Mouse (Mus musculus) limb, embryonic 10.5 days (tissue): ENCODE data around the gene Fam117a. TPM values are rescaled to one million over a fixed set of nuclear protein-coding genes. Genes with fewer than 3 reads are reported as not detected.

Experiments
- DNase-seq: peaks from one replicate; pipeline ENCODE4 v3.0.0-alpha.2; 2017; ENCODE audit warnings: low spot score
- H3K27ac ChIP-seq: fragments of 300-500 bp; sonication (generic); 2 replicates; pipeline ENCODE4 v1.5.1; 2016; ENCODE audit warnings: mild to moderate bottlenecking
- H3K27me3 ChIP-seq: fragments of 300-500 bp; sonication (generic); 2 replicates; pipeline ENCODE4 v1.6.1; 2016; ENCODE audit warnings: low read depth, mild to moderate bottlenecking; ENCODE audit not compliant: poor library complexity, severe bottlenecking
- H3K36me3 ChIP-seq: fragments of 300-500 bp; sonication (generic); 2 replicates; pipeline ENCODE4 v1.6.1; 2016; ENCODE audit warnings: mild to moderate bottlenecking, moderate library complexity
- H3K4me1 ChIP-seq: fragments of 300-500 bp; sonication (generic); 2 replicates; pipeline ENCODE4 v1.6.1; 2016
- H3K4me3 ChIP-seq: fragments of 300-500 bp; sonication (generic); 2 replicates; pipeline ENCODE4 v1.5.1; 2016; ENCODE audit warnings: mild to moderate bottlenecking, moderate library complexity
- H3K9me3 ChIP-seq: fragments of 300-500 bp; sonication (generic); replicated peaks from 2 replicates; pipeline ENCODE4 v1.6.1; 2016; ENCODE audit warnings: mild to moderate bottlenecking
- WGBS: fragments of 180-500 bp; shearing (Covaris S2); methylation state at CpG from one replicate; pipeline ENCODE4 v1.1.7; 2016; 5-methylcytosine and 5-hydroxymethylcytosine counted together
- polyA plus RNA-seq: library from polyadenylated mRNA; unstranded; fragments of >200 nt; fragmentation: Nextera tagmentation; extraction: Ambion mirVana; gene quantifications from 2 replicates; pipeline ENCODE4 v1.2.1, GENCODE M21; 2016

The Fam117a gene
- 12.8 and 15.0 TPM in 2 replicates for polyA plus RNA-seq

GRCm38 (mm10) chr11:95336568-95337128 lies at the start of gene Fam117a:
Gene Fam117a, plus strand, starts transcription at chr11:95337018.
- under 1% methylated on average over 27 of the region's 27 CpGs for WGBS
- DNase-seq = peak; percentile 73
- Histone ChIP-seq H3K9me3 (no peaks in the 10 kb centered on the region), H3K4me3 (peak within 1 kb of the TSS; percentile 96), H3K4me1 (peaks cover 41% of the 10 kb centered on the region), H3K27me3 (no peaks in the 10 kb centered on the region), H3K27ac (peak within 1 kb of the TSS; percentile 94), H3K36me3 (no peaks in the 10 kb centered on the region)

- Histone ChIP-seq H3K36me3 (peaks cover 94% of the 10 kb centered on the region), H3K4me3 (no peak overlapping the region), H3K9me3 (no peaks in the 10 kb centered on the region), H3K27me3 (no peaks in the 10 kb centered on the region), H3K27ac (no peak overlapping the region), H3K4me1 (no peaks in the 10 kb centered on the region)
- DNase-seq = no peak
- 89% methylated on average over 4 of the region's 4 CpGs for WGBS
Observed at GRCm38 (mm10) chr11:95291998-95292397, 44.8 kb upstream of the Fam117a start.

GRCm38 (mm10) chr11:95293017-95293624 lies 43.7 kb upstream of the Fam117a start:
- H3K27me3 ChIP-seq = no peaks in the 10 kb centered on the region
- H3K9me3 ChIP-seq = no peaks in the 10 kb centered on the region
- no peak overlapping the region for H3K4me3 ChIP-seq
- WGBS = 90% methylated on average over 8 of the region's 8 CpGs
- H3K27ac ChIP-seq = no peak overlapping the region
- DNase-seq = no peak
- peaks cover 94% of the 10 kb centered on the region for H3K36me3 ChIP-seq
- H3K4me1 ChIP-seq = no peaks in the 10 kb centered on the region

- peaks cover 94% of the 10 kb centered on the region for H3K36me3 ChIP-seq
- H3K9me3 ChIP-seq = no peaks in the 10 kb centered on the region
- H3K27me3 ChIP-seq = no peaks in the 10 kb centered on the region
- H3K4me3 ChIP-seq = no peak overlapping the region
- WGBS = 95% methylated on average over 13 of the region's 13 CpGs
- no peaks in the 10 kb centered on the region for H3K4me1 ChIP-seq
- DNase-seq = no peak
- H3K27ac ChIP-seq = no peak overlapping the region
Observed at GRCm38 (mm10) chr11:95295736-95296135, 41.1 kb upstream of the Fam117a start.

DNA sequence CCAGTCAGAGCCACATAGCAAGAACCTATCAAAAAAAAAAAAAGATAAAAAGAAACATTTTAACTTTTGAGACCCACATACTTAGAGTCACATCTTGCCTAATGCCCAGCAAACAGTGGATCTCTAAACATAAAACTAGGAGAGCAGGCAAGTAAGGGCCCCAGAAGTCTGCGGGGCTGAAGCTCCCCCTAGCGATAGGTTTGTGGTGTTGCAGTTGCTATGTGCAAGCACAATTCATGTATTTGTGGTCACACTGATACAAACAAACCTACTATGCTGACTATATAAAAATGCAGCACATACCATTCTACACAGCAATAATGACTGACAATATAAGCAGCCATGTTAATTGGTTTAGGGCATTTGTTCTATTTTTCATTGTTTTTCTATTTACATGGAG lies 38.7 kb upstream of the Fam117a start:
- H3K9me3 ChIP-seq = no peaks in the 10 kb centered on the region
- H3K4me1 ChIP-seq = no peaks in the 10 kb centered on the region
- no peak for DNase-seq
- H3K27me3 ChIP-seq = no peaks in the 10 kb centered on the region
- no peak overlapping the region for H3K4me3 ChIP-seq
- 26% methylated on average over 2 of the region's 2 CpGs for WGBS
- H3K27ac ChIP-seq = no peak overlapping the region
- H3K36me3 ChIP-seq = peaks cover 94% of the 10 kb centered on the region

GRCm38 (mm10) chr11:95299886-95300285 lies 36.9 kb upstream of the Fam117a start:
- H3K4me3 ChIP-seq = no peak overlapping the region
- DNase-seq = no peak
- H3K27me3 ChIP-seq = no peaks in the 10 kb centered on the region
- H3K36me3 ChIP-seq = peaks cover 94% of the 10 kb centered on the region
- H3K9me3 ChIP-seq = no peaks in the 10 kb centered on the region
- 94% methylated on average over 12 of the region's 12 CpGs for whole genome bisulfite sequencing
- H3K27ac ChIP-seq = no peak overlapping the region
- H3K4me1 ChIP-seq = no peaks in the 10 kb centered on the region

DNA sequence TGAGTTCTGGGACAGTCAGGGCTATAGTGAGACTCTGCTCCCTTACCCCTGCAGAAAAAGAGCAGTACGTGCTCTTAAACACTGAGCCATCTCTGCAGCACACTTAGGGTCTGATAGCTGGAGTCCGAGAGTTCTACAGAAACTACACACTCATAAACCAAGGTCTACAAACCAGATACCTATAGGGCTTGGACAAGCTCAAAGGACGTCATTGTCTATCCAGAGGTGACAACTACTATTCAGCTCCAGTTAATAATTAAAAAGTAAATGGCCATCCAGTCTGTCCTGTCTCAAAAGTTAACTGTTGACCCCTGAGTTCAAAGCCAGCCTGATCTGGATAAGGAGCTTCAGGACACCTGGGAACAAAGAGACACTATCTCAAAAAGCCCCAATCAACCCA lies 35.0 kb upstream of the Fam117a start:
- 95% methylated on average over 3 of the region's 3 CpGs for WGBS
- H3K9me3 ChIP-seq = no peaks in the 10 kb centered on the region
- no peak for DNase-seq
- H3K4me3 ChIP-seq = no peak overlapping the region
- H3K4me1 ChIP-seq = no peaks in the 10 kb centered on the region
- H3K27me3 ChIP-seq = no peaks in the 10 kb centered on the region
- H3K27ac ChIP-seq = no peak overlapping the region
- H3K36me3 ChIP-seq = peaks cover 98% of the 10 kb centered on the region

GRCm38 (mm10) chr11:95305600-95305999 lies 31.2 kb upstream of the Fam117a start:
- no peaks in the 10 kb centered on the region for H3K27me3 ChIP-seq
- H3K4me3 ChIP-seq = no peak overlapping the region
- H3K36me3 ChIP-seq = peaks cover 67% of the 10 kb centered on the region
- H3K27ac ChIP-seq = no peak overlapping the region
- no peaks in the 10 kb centered on the region for H3K9me3 ChIP-seq
- no peak for DNase-seq
- WGBS = 89% methylated on average over 7 of the region's 7 CpGs
- peaks cover 7% of the 10 kb centered on the region for H3K4me1 ChIP-seq

GRCm38 (mm10) chr11:95307526-95307925 lies 29.3 kb upstream of the Fam117a start:
- Histone ChIP-seq H3K36me3 (peaks cover 48% of the 10 kb centered on the region), H3K4me3 (no peak overlapping the region), H3K27me3 (no peaks in the 10 kb centered on the region), H3K27ac (no peak overlapping the region), H3K9me3 (no peaks in the 10 kb centered on the region), H3K4me1 (peaks cover 16% of the 10 kb centered on the region)
- WGBS = 90% methylated on average over 8 of the region's 8 CpGs
- no peak for DNase-seq

- Histone ChIP-seq H3K27ac (peak overlapping the region; percentile 98), H3K27me3 (no peaks in the 10 kb centered on the region), H3K36me3 (peaks cover 27% of the 10 kb centered on the region), H3K4me3 (peak overlapping the region; percentile 90), H3K9me3 (no peaks in the 10 kb centered on the region), H3K4me1 (peaks cover 16% of the 10 kb centered on the region)
- WGBS = under 1% methylated on average over 37 of the region's 37 CpGs
- peak; percentile 94 for DNase-seq
Observed at GRCm38 (mm10) chr11:95309510-95310006, 27.3 kb upstream of the Fam117a start.

DNA sequence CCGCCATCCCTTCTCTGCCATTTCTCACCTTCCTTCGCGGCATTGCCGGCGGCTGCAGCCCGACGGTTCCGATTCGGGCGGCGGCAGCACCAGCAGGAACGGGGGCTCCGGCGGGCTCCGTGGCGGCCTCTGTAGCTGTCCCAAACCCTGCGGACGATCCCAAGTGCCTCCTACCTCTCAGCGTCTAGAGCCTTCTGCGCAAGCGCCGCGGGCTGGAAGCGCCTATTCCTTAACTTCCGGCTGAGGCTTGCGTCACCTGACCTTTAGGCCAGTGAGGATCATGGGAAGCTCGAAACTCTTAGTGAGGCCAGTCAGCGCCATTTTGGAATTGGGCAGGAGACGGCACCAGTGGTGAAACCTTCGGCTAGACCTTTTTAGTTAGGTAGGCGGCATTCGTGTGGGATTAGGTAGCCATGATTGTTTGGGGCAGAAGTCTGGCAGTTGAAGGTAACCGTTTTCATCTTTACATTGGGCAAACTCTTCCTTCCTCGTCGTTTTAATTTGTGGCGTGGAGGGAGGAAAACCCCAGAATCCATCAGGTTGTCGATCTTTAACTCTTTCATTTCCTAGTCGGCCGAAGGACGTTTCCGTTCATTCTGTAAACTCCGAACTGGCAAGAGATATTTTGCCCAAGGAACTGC lies 26.7 kb upstream of the Fam117a start, which contains the start of gene Kat7:
Gene Kat7 (minus strand): TSS at position 240 of the 641 bp plus-strand sequence.
- Histone ChIP-seq H3K9me3 (no peaks in the 10 kb centered on the region), H3K4me3 (peak within 1 kb of the TSS; percentile 90), H3K27ac (peak within 1 kb of the TSS; percentile 98), H3K4me1 (peaks cover 16% of the 10 kb centered on the region), H3K27me3 (no peaks in the 10 kb centered on the region), H3K36me3 (peaks cover 22% of the 10 kb centered on the region)
- DNase-seq = peak; percentile 94
- under 1% methylated on average over 42 of the region's 42 CpGs for WGBS

GRCm38 (mm10) chr11:95310648-95311424 lies 26.0 kb upstream of the Fam117a start:
- Histone ChIP-seq H3K36me3 (peaks cover 15% of the 10 kb centered on the region), H3K4me3 (peak overlapping the region; percentile 90), H3K4me1 (peaks cover 16% of the 10 kb centered on the region), H3K9me3 (no peaks in the 10 kb centered on the region), H3K27ac (peak overlapping the region; percentile 98), H3K27me3 (no peaks in the 10 kb centered on the region)
- no peak for DNase-seq
- 7% methylated on average over 17 of the region's 17 CpGs for WGBS
